Mouse (Mus musculus) MEL-GATA-1-ER (cell line): ENCODE results near the gene Zmiz1.

ENCODE experiments used
- DNase-seq: peaks from one replicate; pipeline ENCODE4 v3.0.0-alpha.2; 2012; ENCODE audit warnings: low read depth; ENCODE audit errors: extremely low read depth

The Zmiz1 gene

GRCm38 (mm10) chr14:25610396-25611158 lies 151.6 kb downstream of the Zmiz1 start:
- no peak for DNase-seq

DNA sequence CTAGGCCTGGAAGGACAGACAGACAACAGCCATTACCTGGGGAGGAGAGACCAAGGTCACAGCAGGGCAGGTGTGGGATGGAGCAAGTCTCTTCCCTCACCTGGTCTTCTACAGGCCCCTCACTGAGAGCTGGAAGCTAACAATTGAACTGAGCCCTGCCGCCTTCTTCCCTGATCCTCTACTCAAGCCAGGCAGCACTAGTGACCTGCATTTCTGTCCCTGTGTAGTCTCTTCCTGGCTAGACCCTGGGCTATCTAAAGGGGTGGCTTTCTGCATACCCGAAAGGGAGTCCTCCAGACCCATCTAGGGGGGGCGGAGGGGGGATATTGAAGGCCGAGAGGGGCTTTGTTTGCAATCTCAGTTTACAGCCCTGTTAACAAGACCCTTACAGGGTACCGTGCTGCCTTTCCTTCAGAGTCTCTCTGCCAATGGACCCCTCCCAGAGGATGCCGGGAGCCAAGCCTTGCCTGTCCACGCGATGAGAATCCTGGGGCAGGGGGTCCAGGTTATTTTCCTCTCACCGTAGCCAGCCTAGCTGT lies 152.2 kb downstream of the Zmiz1 start:
- no peak for DNase-seq

DNA sequence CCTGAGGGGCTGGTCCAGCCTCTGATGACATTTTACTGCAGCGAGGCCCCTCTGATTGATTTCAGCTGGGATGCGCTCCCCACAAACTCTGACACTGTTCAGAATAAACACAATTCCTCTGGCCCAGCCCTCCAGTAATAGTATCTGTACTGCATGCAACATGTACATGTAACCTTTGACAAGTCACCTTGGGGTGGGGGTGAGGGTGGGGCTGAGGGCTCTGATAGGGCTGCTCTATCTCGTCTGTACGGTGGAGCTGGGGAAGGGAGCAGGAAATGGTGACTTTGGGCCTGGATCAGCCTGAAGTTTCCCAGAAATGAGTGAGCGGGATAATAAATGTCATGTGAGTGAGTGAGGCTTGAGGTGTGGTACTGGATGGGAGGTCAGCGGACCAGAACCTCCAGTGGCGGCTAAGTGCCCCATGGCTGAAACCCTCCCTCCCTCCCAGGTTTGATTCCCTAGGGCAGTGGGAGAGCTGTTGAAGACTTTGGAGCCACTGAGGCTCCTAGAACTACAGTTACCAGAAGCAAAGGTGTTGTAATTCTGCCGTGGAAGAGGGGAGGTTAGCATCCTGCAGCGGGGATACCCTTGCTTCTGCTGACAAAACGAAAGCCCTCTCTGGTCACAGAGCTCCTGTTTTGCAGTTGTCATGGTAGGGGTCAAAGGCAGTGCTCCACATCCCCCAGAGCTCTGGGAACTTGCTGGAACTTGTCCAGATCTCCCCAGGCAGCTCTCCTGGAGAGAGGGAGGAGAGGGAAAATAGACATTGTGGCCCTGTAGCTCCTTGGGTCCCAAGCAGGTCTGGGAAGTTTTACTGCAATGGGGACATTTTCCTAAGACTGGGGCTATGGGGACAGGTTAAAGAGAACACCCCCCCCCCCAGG lies 153.1 kb downstream of the Zmiz1 start:
- DNase-seq = no peak

GRCm38 (mm10) chr14:25613942-25614575 lies 155.1 kb downstream of the Zmiz1 start:
- DNase-seq = no peak

- no peak for DNase-seq
Measured at GRCm38 (mm10) chr14:25614684-25615083, 155.7 kb downstream of the Zmiz1 start.

DNA sequence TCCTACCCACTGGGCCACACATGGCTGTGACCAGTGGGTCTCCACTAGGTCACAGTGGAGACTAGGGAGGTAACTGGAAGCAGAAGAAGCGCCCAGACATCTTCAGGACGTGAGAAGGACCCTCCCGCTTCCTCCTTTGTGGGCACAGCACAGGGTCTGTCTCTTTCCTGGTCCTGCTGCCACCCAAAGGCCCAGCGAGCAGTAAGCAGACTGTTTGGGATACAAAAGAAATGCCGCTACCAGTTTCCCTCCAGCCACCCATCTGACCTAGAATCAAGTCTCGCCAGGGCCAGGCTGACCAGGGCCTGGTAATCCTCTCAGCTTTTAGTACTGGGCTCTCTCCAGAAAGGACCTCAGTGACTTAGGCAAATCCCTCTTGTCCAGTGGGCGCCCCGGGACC lies 156.6 kb downstream of the Zmiz1 start:
- DNase-seq = no peak

DNA sequence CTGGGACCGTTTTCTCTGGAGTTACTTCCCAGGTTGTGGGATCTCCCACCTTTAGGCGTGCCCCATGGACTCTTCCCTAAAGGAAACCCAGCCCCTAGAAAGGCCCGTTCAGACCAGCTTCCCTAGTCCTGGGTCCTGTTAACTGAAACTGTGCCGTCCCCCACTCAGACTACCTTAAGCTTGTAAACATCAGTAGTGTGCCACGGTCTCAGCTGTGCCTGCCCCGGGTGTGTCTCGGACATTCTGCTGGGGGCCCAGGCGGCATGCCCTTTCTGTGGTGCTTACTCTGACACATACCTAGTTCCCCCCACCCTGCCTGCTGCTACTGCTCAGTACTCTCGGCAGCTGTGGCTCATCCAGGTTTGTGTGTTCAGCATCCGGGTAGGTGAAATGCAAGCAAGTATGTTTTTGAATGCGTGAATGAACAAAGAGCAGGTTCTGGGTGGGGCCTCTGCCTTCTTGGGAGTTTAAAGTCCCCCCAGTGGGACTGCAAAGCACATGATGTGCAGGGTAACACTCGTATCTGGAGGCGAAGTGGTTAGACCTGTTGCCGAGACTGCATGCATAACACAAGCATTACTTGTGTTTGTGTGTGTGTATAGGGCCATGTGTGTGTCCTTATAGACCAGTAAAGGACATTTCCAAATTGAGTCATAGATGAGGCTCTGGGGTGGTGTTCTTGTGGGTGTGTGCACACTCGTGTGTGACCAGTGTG lies 157.2 kb downstream of the Zmiz1 start:
- no peak for DNase-seq

DNA sequence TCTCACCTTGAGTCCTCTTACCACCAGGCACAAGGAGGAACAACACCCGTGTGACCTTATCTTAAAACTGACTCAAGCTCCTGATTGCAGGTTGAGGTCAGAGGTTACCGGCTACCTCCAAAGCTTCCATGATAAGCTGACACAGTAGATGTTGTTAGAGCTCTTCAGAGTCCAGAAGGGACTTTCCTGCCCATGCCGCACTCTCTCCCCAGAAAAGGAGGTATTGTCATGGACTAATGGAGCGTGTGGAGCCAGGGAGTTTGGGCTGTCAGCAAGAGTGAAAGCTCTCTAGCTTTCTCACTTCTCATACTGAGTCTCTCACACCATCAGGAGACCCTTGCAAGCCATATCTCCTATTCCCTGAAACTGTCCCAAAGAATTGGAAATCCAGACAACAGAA lies 158.3 kb downstream of the Zmiz1 start:
- DNase-seq = no peak

- no peak for DNase-seq
Measured at GRCm38 (mm10) chr14:25619066-25619762, 160.2 kb downstream of the Zmiz1 start.

- no peak for DNase-seq
Measured at GRCm38 (mm10) chr14:25620766-25621165, 161.8 kb downstream of the Zmiz1 start.

GRCm38 (mm10) chr14:25623698-25624097 lies 164.7 kb downstream of the Zmiz1 start:
- DNase-seq = no peak

- DNase-seq = no peak
Measured at GRCm38 (mm10) chr14:25624659-25625058, 165.7 kb downstream of the Zmiz1 start.

DNA sequence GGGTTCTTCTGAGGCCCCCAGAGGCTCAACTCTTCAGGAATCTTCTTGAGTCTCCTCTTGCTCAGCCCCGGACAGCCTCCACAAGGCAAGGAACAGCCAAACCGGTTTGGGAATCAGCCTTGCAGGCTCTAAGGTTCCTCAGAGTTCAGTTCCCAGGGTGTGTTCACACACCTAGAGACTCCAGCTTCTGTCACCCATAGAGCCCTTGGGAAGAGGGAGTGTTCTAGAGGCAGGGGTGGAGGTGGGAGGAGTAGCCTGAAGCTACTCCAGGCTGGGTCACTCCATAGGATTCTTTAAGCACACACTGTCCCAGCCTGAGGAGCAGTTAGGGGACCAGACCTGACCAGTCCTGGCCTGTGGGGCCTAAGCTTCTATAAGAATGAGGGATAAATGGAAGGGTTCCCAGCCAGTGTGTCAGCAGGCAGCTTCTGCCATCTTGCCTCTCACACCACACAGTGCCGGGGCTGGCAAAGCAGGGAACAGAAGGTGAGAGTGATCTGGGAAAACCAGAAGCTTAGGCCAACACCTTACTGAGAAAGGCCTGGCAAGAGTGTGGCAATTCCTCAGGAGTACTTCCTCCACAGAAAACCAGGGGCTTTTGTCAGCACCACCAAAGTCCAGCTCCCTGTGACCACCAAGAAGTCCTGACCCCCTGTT lies 168.7 kb downstream of the Zmiz1 start:
- no peak for DNase-seq

- no peak for DNase-seq
Measured at GRCm38 (mm10) chr14:25628448-25629099, 169.6 kb downstream of the Zmiz1 start.

GRCm38 (mm10) chr14:25629866-25630606 lies 171.1 kb downstream of the Zmiz1 start:
- no peak for DNase-seq

DNA sequence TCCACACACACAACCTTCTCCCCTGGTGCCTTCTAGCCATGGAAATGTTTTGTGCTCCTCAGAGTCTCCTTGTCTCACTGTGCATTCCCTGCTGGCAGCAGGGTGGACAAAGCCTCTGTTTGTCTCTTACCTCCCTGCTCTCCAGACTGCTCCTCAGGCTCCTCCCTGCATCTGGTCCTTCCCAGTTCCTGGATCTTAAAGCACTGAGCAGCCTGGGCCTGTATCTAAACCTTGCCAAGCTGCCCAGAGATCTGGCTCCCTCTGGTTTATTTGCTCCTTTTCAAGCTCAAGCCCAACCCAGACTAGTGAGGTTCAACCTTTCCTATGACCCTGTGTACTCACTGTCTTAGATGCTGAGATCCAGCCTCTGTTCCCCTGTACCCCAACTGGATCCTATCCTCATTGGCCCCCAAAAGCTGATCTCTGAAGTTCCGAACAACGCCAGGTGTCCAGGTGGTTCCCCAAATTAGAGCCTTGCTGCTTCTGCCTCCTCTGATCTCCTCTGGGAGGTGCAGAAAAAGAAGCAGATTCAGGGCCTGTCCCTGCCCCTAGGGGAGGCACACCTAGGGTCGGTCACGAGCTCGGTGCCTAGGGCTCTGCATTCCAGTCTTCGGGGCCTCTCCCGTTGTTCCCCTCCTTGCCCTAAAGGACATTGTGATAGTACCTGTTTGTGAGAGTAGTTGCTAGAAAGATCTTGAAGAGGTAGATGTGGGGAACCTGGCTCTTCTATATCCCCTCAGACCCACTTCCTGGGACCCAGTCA lies 171.8 kb downstream of the Zmiz1 start:
- DNase-seq = no peak

- no peak for DNase-seq
Measured at GRCm38 (mm10) chr14:25631481-25631880, 172.5 kb downstream of the Zmiz1 start.
